Mouse (Mus musculus) liver, embryonic 14.5 days (tissue): ENCODE data around the gene RPS10-NUDT3. TPM values are rescaled to one million over a fixed set of nuclear protein-coding genes. Genes with fewer than 3 reads are reported as not detected.

Source experiments
- ATAC-seq: fragments of 200-750 bp; cut with Nextera tagmentation; 2 replicates; pipeline ENCODE4 v1.8.0; 2017; ENCODE audit warnings: moderate number of reproducible peaks, mild to moderate bottlenecking, moderate library complexity; ENCODE audit not compliant: insufficient read depth
- DNase-seq, 3 experiments: peaks; one replicate each; pipeline ENCODE4 v3.0.0-alpha.2; 2012 to 2013; ENCODE audit warnings: low read depth in 3 of 3, low spot score in 3 of 3
- H3K27ac ChIP-seq: fragments of 300-500 bp; sonication (generic); 2 replicates; pipeline ENCODE4 v1.5.1; 2014; ENCODE audit warnings: moderate library complexity, mild to moderate bottlenecking, control low read depth, inconsistent platforms
- H3K27me3 ChIP-seq: fragments of 300-500 bp; sonication (generic); 2 replicates; pipeline ENCODE4 v1.6.1; 2014; ENCODE audit warnings: mild to moderate bottlenecking, low read length, moderate library complexity; ENCODE audit not compliant: control insufficient read depth, insufficient read depth
- H3K36me3 ChIP-seq: fragments of 300-500 bp; sonication (generic); replicated peaks from 2 replicates; pipeline ENCODE4 v1.6.1; 2014; ENCODE audit warnings: low read depth; ENCODE audit not compliant: control insufficient read depth, insufficient read depth
- H3K4me1 ChIP-seq, 2 experiments: fragments of 200-500 bp in 1 of 2; fragments of 300-500 bp in 1 of 2; sonication (generic) in 1 of 2; replicated peaks; 2 replicates each; pipeline ENCODE4 v1.6.1; 2012 to 2014; ENCODE audit warnings: antibody characterized with exemption in 1 of 2, inconsistent platforms in 1 of 2, low read length in 1 of 2; ENCODE audit not compliant: control insufficient read depth in 2 of 2, insufficient read depth in 2 of 2
- H3K4me2 ChIP-seq: fragments of 300-500 bp; sonication (generic); 2 replicates; pipeline ENCODE4 v1.6.1; 2014; ENCODE audit warnings: low read depth, mild to moderate bottlenecking, control low read depth, moderate library complexity
- H3K4me3 ChIP-seq, 2 experiments: fragments of 200-500 bp in 1 of 2; fragments of 300-500 bp in 1 of 2; sonication (generic) in 1 of 2; 2 replicates each; pipeline ENCODE4 v1.5.1; 2012 to 2014; ENCODE audit warnings: low read depth in 2 of 2, low read length in 2 of 2, mild to moderate bottlenecking in 2 of 2, control low read depth in 1 of 2, inconsistent platforms in 1 of 2, moderate library complexity in 1 of 2; ENCODE audit not compliant: insufficient read depth in 1 of 2
- H3K9ac ChIP-seq: fragments of 300-500 bp; sonication (generic); replicated peaks from 2 replicates; pipeline ENCODE4 v1.6.1; 2014; ENCODE audit warnings: mild to moderate bottlenecking, control low read depth, moderate library complexity
- H3K9me3 ChIP-seq: fragments of 300-500 bp; sonication (generic); 2 replicates; pipeline ENCODE4 v1.6.1; 2016; ENCODE audit warnings: low read length, mixed read lengths; ENCODE audit not compliant: control insufficient read depth
- CTCF ChIP-seq: IDR thresholded peaks from 2 replicates; pipeline ENCODE4 v1.5.1; 2016; ENCODE audit warnings: antibody characterized with exemption, low read depth, control low read depth
- EP300 ChIP-seq: IDR thresholded peaks from 2 replicates; pipeline ENCODE4 v1.6.1; 2016; ENCODE audit warnings: antibody characterized with exemption, low read depth
- WGBS: fragments of 180-500 bp; shearing (Covaris S2); extraction: QIAGEN DNeasy Blood & Tissue Kit; methylation state at CpG from one replicate; pipeline ENCODE4 v1.1.7; 2014; ENCODE audit not compliant: insufficient replicate concordance; 5-methylcytosine and 5-hydroxymethylcytosine counted together
- polyA plus RNA-seq, 2 experiments: library from polyadenylated mRNA; depleted of rRNA in 1 of 2; stranded (reverse) in 1 of 2; unstranded in 1 of 2; fragments of >200 nt; fragmentation: Nextera tagmentation in 1 of 2; extraction: Ambion mirVana in 1 of 2; gene quantifications; 2 replicates each; pipeline versions ENCODE4 v1.2.1 to v1.2.3; 2012 to 2014

RPS10-NUDT3 gene
- polyA plus RNA-seq, 2 experiments = not detected

DNA sequence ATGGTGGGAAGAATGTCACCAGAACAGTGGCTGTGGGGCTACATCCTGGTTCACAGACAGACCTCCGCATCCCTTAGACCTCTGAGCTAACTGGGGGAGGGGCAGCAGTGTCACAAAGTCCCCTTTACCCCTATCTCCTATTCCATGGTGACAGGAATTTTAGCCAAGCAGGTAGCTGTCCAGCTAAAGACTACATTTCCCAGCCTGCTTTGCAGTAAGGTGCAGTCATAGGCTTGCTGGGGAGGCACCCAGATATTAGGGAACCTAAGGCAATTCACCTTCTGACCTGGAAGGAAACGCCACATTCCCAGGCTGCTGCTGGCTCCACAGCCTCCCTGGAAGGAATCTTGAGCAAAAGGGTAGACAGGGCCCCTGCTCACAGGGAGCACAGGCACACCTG is 93.8 kb downstream of the RPS10-NUDT3 start:
- no peak for DNase-seq
- H3K27me3 ChIP-seq = no peaks in the 10 kb centered on the region
- TF ChIP-seq CTCF = no peak
- no peak for TF ChIP-seq EP300
- H3K36me3 ChIP-seq = no peaks in the 10 kb centered on the region
- H3K9ac ChIP-seq = no peak overlapping the region
- H3K4me2 ChIP-seq = no peak overlapping the region
- H3K4me1 ChIP-seq = 0 out of 4 replicates have a peak, but pooled peaks cover 0 to 2% of the 10 kb centered on the region in 2 experiments
- no peak for ATAC-seq
- 63% methylated on average over 2 of the region's 2 CpGs for WGBS
- no peaks in the 10 kb centered on the region for H3K9me3 ChIP-seq
- no peak overlapping the region for H3K27ac ChIP-seq
- H3K4me3 ChIP-seq = no peak overlapping the region

DNA sequence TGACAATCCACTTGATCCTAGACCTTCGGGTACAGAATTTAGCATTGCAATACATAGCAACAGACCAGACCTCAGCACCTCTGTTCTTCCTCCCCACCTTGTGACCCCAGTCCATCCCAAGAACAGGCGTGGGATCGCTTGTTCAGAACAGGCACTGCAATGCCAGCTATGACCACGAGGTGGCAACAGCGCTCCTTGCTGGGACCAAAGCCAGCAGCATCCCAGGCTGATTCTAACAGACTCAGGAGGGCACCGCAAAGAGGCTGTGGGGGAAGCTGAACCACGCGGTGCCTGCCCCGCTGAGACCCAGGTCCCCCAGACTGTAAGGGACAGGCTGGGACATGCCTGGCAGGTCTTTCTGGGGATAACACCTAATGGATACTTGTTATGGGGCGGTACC is 100.3 kb downstream of the RPS10-NUDT3 start:
- DNase-seq (peak; percentile 48 to 59 (median 52)), ATAC-seq (peak; percentile 50)
- Histone ChIP-seq H3K4me1 (peaks cover 0 to 6% of the 10 kb centered on the region in 2 experiments; a peak in 2 of 4 replicates), H3K36me3 (no peaks in the 10 kb centered on the region), H3K9me3 (no peaks in the 10 kb centered on the region), H3K4me2 (no peak overlapping the region), H3K27ac (no peak overlapping the region), H3K9ac (no peak overlapping the region), H3K27me3 (no peaks in the 10 kb centered on the region), H3K4me3 (no peak overlapping the region)
- 5% methylated on average over 10 of the region's 10 CpGs for WGBS
- TF ChIP-seq CTCF (peak; percentile 100), EP300 (no peak)

DNA sequence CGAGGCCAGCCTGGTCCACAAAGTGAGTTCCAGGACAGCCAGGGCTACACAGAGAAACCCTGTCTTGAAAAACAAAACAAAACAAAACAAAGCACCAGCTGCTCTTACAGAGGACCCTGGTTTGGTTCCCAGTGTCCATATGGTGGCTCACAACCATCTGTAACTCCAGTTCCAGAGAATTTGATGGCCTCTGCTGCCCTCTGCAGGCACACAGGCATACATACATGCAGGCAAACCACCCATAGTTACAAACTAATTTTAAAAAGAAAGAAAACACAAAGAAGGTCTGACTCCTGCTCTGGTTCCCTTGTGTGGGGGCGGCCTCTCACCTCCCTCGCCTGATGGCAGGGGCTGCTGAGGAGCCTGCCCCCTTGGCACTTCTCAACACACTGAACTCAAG is 101.7 kb downstream of the RPS10-NUDT3 start:
- DNase-seq (no peak), ATAC-seq (no peak)
- Histone ChIP-seq H3K4me3 (no peak overlapping the region), H3K9ac (no peak overlapping the region), H3K36me3 (no peaks in the 10 kb centered on the region), H3K9me3 (no peaks in the 10 kb centered on the region), H3K27me3 (no peaks in the 10 kb centered on the region), H3K4me2 (no peak overlapping the region), H3K4me1 (peaks cover 0 to 6% of the 10 kb centered on the region in 2 experiments; a peak in 2 of 4 replicates), H3K27ac (no peak overlapping the region)
- WGBS = 69% methylated on average over 3 of the region's 3 CpGs
- TF ChIP-seq EP300 = no peak
- peak; percentile 55 for TF ChIP-seq CTCF

DNA sequence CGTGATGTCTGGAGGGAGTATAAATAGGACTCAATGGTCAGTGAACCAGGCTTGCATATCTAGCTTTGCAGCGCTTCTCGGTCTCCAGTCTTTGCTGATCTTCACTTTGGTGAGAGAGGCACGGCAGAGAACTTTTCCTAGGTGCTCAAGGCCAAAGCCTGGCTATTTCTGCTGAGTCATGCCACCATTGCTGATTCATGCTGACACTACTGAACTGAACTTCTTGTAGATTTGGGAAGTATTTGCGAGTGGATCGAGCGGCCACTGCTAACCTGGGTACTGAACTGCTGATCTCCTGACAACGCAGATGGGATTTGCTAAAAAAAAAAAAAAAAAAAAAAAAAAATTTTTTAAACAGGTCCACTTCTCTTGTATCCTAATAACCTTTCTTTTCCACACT is 102.9 kb downstream of the RPS10-NUDT3 start:
- H3K27me3 ChIP-seq = no peaks in the 10 kb centered on the region
- TF ChIP-seq CTCF (no peak), EP300 (0 out of 2 replicates have a peak, but pooled peaks have one; percentile 25)
- H3K9ac ChIP-seq = no peak overlapping the region
- no peak overlapping the region for H3K4me3 ChIP-seq
- H3K4me2 ChIP-seq = no peak overlapping the region
- H3K4me1 ChIP-seq = peaks cover 0 to 6% of the 10 kb centered on the region in 2 experiments; a peak in 2 of 4 replicates
- H3K27ac ChIP-seq = no peak overlapping the region
- H3K9me3 ChIP-seq = no peaks in the 10 kb centered on the region
- DNase-seq = peak in 1 of 3 experiments; percentile 49
- H3K36me3 ChIP-seq = no peaks in the 10 kb centered on the region
- ATAC-seq = no peak
- 55% methylated on average over 8 of the region's 8 CpGs for WGBS

Other genes with a start within 250 kb of the RPS10-NUDT3 start
- gene Grm4, start 113.8 kb downstream of the RPS10-NUDT3 start, polyA plus RNA-seq (2012; rRNA removed) = 0.01 and 0.04 TPM in 2 replicates
- gene Grm4, start 113.8 kb downstream of the RPS10-NUDT3 start, polyA plus RNA-seq (2014; fragmentation: Nextera tagmentation; extraction: Ambion mirVana) = not detected in 2 replicates
- 149 and 182 TPM in 2 replicates for gene Hmga1, start 78.7 kb downstream of the RPS10-NUDT3 start, polyA plus RNA-seq (2012; rRNA removed)
- gene Hmga1, start 78.7 kb downstream of the RPS10-NUDT3 start, polyA plus RNA-seq (2014; fragmentation: Nextera tagmentation; extraction: Ambion mirVana) = 162 and 180 TPM in 2 replicates
- gene AI413582, start 69.5 kb downstream of the RPS10-NUDT3 start, polyA plus RNA-seq (2012; rRNA removed) = 9.9 and 11.7 TPM in 2 replicates
- 15.2 and 18.9 TPM in 2 replicates for gene AI413582, start 69.5 kb downstream of the RPS10-NUDT3 start, polyA plus RNA-seq (2014; fragmentation: Nextera tagmentation; extraction: Ambion mirVana)
- 15.3 and 20.9 TPM in 2 replicates for gene Nudt3, start 11.7 kb downstream of the RPS10-NUDT3 start, polyA plus RNA-seq (2012; rRNA removed)
- 10.3 and 10.7 TPM in 2 replicates for gene Nudt3, start 11.7 kb downstream of the RPS10-NUDT3 start, polyA plus RNA-seq (2014; fragmentation: Nextera tagmentation; extraction: Ambion mirVana)
- 1,128 and 1,708 TPM in 2 replicates for gene Rps10, start 1.4 kb upstream of the RPS10-NUDT3 start, polyA plus RNA-seq (2012; rRNA removed)
- 697 and 712 TPM in 2 replicates for gene Rps10, start 1.4 kb upstream of the RPS10-NUDT3 start, polyA plus RNA-seq (2014; fragmentation: Nextera tagmentation; extraction: Ambion mirVana)
- 0.03 and 0.08 TPM in 2 replicates for gene Pacsin1, start 20.3 kb upstream of the RPS10-NUDT3 start, polyA plus RNA-seq (2012; rRNA removed)
- gene Pacsin1, start 20.3 kb upstream of the RPS10-NUDT3 start, polyA plus RNA-seq (2014; fragmentation: Nextera tagmentation; extraction: Ambion mirVana) = 0.14 TPM in 1 of 2 replicates, not detected in the other
- gene Spdef, start 93.7 kb upstream of the RPS10-NUDT3 start, polyA plus RNA-seq (2012; rRNA removed) = not detected in 2 replicates
- not detected in 2 replicates for gene Spdef, start 93.7 kb upstream of the RPS10-NUDT3 start, polyA plus RNA-seq (2014; fragmentation: Nextera tagmentation; extraction: Ambion mirVana)
- 20.6 and 24.2 TPM in 2 replicates for gene D17Wsu92e, start 185.4 kb upstream of the RPS10-NUDT3 start, polyA plus RNA-seq (2012; rRNA removed)
- 10.7 and 14.1 TPM in 2 replicates for gene D17Wsu92e, start 185.4 kb upstream of the RPS10-NUDT3 start, polyA plus RNA-seq (2014; fragmentation: Nextera tagmentation; extraction: Ambion mirVana)
- 85.1 and 105 TPM in 2 replicates for gene Snrpc, start 202.9 kb upstream of the RPS10-NUDT3 start, polyA plus RNA-seq (2012; rRNA removed)
- 145 and 150 TPM in 2 replicates for gene Snrpc, start 202.9 kb upstream of the RPS10-NUDT3 start, polyA plus RNA-seq (2014; fragmentation: Nextera tagmentation; extraction: Ambion mirVana)
- 2.9 and 3.1 TPM in 2 replicates for gene Uhrf1bp1, start 221.2 kb upstream of the RPS10-NUDT3 start, polyA plus RNA-seq (2012; rRNA removed)
- 1.8 and 2.4 TPM in 2 replicates for gene Uhrf1bp1, start 221.2 kb upstream of the RPS10-NUDT3 start, polyA plus RNA-seq (2014; fragmentation: Nextera tagmentation; extraction: Ambion mirVana)